Mouse (Mus musculus) kidney, adult 8-10 months (tissue): ENCODE data around the gene Spout1.
A peak's percentile ranks its signal among the peaks of the same experiment; 100 is the strongest.
"Not testable (repeated sequence)": the region's sequence is repeated elsewhere in the genome, so short reads cannot be mapped to it uniquely, and the experiment has no call there.

Experiments
- DNase-seq, 2 experiments: peaks; one replicate each; pipeline ENCODE4 v3.0.0; 2022

The Spout1 gene

DNA sequence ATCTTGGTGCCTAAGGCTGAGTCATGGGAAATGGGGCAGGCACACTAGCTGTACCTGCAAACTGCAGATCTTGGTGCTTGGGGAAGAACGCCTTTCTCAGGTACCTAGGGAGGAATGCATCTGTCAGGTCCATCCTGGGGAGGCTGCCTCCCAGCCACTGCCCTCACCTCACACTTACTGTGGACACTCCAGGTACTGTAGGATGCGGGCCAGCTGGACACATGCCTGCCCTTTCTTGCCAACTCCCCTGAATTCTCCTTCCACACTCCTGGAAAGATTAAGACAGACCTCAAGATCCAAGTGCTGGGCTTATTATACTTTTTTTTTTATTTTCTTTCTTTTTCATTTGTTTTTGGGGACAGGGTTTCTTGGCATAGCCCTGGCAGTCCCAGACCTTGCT is 1.7 kb downstream of the Spout1 start:
- DNase-seq = peak; percentile 53 to 74

DNA sequence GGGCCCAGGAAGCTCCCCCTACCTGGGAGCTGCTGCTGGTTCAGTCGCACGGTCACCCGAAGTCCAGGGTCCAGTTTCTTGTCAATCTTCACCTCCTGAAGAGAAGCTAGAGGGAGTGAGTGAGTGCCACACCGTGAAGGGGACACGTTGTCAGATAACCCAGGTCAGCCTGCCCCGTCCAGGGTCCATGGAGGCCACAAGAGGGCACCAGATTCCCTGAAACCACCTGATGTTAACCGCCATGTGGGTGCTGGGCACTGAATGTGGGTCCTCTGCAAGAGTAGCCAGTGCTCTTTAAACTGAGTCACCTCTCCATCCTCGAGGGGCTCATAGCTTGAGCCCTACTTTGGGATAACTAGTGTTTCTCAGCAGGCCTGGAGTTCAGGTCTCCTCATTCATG is 2.4 kb downstream of the Spout1 start:
- no peak for DNase-seq

DNA sequence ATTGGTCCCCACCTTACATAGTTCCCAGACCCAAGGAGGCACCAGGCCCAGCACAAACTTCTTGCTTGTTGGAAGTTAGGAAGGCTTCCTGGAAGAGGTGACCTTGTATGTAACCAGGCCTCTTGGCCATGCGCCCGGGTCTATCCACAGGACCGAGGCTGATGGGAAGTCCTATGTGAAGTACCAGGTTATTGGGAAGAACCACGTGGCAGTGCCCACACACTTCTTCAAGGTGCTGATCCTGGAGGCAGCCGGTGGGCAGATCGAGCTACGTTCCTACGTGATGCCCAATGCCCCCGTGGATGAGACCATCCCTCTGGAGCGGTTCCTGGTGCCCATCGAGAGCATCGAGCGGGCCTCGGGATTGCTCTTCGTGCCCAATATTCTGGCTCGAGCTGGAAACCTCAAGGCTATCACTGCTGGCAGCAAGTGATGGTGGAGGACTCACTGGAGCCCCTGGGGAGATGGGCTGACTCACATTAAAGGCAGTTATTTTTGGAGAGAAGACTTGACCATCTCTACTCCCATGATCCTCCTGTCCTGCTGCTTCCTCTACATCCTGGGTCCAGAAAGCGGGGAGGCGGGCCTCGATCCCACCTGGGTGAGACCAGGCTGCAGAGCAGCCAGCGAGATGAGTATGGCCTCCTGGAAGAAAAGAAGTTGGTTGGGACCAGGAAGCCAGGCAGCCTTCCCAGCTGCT is 4.6 kb downstream of the Spout1 start:
- DNase-seq = no peak

DNA sequence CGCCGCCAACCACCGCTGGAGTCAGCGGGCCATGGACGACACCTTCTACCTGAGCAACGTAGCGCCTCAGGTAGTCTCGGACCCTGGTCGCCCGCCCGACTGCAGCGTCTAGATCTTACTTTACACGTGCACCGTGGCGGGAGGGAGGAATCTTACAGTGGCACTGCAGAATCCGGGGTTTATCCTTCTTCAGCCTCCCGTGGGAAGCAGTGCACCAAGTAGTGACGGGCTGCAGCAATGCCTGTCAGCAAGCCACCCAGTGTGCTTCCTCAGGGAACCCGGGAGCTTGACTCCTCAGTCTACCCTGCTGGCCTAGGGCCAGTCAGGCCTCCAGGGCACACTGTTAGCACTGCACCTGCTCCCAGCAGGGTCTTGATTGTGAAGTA is 6.3 kb downstream of the Spout1 start:
- no peak for DNase-seq

DNA sequence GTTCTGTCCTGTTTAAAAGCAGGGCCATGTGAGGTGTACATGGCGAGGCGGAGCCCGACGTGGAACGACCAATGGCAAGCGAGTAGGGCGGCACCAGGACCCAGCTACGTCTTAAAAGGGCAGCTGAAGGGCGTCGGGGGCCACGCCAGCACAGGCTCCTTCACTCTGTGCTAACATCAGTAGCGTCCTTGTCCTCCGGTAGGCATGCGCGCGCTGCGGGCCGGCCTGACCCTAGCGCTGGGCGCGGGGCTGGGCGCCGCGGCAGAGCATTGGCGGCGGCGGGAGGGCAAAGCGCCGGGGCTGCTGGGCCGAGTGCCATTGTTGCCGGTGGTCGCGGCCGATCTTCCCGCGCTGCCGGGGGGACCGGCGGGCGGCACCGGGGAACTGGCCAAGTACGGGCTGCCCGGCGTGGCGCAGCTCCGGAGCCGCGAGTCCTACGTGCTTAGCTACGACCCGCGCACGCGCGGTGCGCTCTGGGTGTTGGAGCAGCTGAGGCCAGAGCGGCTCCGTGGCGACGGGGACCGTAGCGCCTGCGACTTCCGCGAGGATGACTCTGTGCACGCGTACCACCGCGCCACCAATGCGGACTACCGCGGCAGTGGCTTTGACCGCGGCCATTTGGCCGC is 6.8 kb downstream of the Spout1 start, which contains the start of gene Endog:
TSS of gene Endog (plus strand) at position 123 of the 626 bp plus-strand sequence.
- DNase-seq = peak; percentile 92

DNA sequence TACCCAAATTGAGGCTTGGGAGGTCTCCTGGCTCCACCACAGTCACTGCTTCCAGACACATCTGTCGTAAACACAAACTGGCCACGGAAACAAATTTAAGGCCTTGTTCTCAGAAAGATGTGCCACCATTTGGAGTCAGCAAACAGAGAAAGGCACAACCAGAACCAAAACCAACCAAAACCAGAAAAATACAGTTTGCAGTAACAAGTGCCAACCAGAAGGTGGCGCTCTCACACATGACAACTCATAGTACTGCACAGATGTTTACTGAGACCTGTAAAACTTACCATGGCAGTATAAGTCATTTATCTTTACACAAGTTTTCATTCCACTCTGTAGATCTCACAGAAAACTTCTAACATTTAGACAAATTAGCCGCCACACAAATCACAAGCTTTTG is 11.6 kb downstream of the Spout1 start:
- DNase-seq = no peak

DNA sequence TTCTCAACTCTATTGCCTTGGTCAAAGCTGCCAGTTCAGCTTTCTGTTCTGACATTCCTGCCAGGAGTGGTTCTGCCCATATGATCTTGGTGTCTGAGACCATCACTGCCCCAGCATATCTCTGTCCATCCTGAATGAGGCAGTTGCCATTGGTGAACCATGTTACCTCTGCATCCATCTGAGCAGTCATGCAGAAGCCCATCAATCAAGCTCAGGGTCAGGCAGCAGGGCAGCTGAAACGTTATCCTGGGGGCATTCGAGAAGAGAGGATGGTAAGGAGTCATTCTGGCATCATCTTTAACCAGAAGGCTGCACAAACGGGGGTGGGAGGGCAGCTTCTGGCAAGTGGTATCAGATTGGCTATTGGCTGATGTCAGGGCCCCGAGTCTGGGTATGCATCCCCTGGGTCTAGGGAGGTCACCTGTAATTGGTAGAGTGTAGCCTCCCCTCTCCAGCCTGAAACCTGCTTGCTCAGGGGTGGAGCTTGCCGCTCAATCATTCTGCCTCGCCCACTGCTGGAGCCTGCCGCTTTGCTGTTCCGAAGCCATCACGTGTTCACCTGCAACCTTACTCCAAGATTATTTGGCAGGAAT is 13.8 kb downstream of the Spout1 start:
- DNase-seq = no peak

DNA sequence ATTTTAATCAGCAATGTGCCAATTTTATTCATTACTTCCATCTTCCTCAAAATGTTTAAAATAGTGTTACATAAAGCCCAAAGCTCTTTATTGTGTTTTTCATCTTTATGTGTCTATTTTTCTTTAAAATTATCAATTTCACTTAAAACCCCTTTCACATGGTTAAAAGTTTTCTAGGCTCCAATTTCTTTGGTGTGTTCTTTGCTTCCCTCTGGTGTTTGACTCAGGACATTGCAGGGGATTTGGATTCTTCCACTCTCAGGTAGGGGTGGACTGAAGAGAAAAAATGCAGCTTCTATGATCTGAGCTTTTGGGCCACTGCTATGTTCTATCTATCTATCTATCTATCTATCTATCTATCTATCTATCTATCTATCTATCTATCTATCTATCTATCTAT is 16.4 kb downstream of the Spout1 start:
- DNase-seq = no peak

DNA sequence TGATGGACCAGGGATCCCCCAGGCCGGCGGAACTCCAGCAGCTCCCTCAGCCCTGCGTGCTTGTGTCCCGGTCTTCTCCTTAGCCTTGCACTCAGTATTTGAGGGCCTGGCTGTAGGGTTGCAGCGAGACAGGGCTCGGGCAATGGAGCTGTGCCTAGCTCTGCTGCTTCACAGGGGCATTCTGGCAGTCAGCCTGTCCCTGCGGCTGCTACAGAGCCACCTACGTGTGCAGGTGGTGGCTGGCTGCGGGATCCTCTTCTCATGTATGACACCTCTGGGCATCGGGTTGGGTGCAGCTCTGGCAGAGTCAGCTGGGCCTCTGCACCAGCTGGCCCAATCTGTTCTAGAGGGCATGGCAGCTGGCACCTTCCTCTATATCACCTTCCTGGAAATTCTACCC is 18.4 kb downstream of the Spout1 start:
- DNase-seq = not testable (repeated sequence)

DNA sequence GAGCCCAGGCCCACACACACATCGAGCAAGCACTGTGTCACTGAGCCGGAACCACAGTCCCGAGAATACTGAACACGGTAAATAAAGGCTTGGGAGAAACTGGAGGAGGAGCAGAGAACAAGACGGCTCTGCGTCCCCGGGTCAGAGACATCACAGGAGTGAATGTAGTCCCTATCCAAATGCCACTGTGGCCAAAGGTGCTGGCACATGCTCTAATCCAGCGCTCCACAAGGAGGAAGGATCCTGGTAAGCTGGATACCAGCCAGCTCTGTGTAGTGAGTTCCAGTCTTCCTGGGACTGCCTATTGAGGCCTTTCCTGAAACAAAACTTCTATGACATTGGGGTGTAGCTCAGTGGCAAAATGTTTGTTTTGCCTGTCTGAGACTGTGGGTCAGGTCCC is 25.6 kb downstream of the Spout1 start:
- DNase-seq = no peak

DNA sequence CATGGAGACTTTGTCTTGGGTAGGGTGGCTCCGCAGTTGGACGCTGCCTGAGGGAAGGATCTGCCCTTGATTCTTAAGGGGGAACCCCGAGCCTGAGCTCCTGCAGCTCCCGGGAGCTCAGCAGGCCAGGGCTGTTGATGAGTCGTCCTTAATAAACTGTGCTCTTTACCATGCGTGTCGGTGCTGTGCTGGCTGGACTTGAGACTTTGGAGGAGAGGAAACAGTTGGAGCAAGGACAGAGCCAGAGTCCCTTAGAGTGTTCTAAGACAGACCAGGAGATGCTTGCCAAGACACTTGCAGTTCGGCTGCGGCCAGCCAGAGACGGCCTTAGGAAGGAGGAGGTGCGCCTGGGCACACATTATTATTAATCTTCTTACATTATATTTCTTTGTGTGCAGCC is 26.4 kb downstream of the Spout1 start:
- peak; percentile 62 to 65 for DNase-seq

DNA sequence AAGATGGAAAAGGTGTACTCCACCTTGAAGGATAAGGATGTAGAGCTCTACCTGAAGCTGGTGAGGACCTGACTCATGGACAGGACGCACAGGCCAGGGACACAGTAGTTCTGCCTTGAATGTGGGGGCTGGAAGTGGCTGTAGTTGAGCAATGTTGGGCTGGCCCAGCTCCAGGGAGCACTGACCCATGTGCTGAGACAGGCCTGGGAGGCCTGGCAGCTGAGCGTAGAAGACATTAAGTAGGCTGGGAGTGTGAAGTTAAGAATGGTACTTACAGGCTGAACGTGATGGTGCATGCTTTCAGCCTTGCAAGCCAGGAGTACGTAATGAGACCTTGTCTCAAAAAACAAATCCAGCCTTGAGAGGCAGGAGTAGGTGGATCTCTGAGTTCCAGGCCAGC is 30.8 kb downstream of the Spout1 start:
- peak; percentile 88 for DNase-seq

DNA sequence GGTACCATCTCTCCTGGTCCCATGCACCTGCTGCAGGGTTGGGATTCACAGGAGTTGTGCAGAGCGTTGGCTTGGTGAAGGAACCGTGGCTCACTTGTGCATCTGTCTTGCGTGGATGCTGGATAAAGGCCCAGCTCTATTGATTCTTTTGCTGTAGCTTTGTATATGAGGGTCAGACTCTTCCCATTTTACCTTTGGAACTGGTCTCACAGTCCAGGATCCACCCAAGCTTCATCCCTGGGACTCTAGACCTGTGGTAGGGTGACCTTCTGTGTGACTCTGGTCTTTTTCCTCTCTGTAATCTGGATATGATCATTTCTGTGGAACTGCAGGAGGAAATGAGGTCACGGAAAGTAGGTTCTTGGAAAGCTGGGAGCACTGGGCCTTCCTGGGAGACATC is 33.8 kb downstream of the Spout1 start:
- DNase-seq = no peak

DNA sequence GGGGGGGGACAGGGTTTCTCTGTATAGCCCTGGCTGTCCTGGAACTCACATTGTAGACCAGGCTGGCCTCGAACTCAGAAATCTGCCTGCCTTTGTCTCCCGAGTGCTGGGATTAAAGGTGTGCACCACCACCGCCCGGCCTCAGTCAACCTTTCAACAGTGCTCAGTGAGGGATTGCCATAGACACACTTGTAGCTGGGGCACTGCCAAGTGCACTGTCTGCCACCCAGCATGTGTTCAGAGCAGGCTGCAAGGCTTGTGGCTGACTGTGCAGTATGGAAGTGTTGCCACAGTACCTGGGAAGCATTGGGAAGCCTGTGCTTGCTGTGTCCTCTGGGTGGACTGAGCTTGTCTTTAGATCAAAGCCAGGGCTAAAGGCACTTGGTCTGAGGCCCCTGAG is 38.2 kb downstream of the Spout1 start:
- peak in 1 of 2 experiments; percentile 40 for DNase-seq

DNA sequence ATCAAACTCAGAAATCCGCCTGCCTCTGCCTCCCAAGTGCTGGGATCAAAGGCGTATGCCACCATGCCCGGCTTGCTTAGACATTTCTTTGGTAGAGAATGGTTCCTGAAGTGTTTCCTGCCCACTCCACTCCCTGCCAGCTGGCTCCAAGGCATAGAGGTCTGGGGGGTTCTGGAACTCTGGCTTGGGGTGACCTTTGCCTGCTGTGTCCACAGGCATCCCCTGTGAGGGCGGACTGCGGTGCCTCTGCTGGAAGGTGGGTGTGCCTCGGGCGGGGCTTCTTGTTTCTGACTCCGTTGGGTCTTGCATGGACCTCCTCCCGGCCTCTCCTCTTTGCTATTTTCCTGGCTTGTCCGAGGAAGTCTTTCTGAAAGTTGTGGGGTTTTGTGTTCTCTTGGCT is 41.8 kb downstream of the Spout1 start:
- DNase-seq = peak; percentile 55 to 59

DNA sequence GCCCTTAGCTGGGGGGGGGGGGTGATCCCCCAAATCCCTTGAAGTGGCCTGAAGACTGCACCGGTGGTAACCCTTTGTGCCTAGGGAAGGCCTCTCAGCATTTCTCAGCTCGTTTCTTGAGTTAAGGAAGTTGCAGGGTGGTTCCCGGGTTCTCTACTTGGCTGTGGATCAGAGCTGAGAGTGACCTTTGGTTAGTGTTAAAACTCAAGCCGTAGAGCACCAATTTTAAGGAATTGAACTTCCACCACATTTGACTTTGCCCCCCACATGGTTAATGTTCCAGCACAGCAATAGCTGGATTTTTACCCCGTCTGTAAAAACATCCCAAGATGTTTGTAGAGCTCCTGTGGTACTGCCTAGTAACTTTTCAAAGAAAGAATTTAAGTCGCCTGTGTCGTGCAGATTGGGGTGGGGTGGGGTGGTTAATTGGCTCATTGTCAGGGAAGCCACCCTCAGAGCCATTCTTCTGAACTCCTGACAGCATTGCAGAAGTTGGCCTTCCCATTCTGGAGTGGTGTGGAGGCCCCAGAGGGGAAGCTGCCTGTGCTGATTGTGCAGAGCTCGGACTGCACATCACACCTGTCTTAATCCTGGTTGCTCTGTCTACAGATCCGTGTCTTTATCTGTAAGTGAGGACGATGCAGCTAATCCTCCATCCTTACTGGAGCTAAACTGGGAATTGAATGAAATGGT is 43.2 kb downstream of the Spout1 start:
- peak; percentile 87 to 89 for DNase-seq

DNA sequence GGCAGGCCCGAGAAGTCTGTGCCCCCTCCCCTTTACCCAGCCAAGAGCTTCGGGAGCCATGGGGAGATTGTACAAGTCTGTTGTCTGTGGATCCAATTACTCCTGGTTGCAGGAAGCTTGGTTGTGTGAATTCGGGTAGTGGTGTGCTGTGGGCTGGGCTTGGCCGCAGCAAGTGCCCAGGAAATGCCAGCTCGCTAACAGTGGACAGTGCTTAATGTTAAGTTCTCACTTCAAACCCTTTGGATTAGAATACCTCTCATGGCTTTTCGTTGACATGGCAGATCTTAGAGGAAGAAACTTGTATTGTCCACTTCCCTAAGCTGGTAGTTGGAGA is 43.9 kb downstream of the Spout1 start:
- no peak for DNase-seq

DNA sequence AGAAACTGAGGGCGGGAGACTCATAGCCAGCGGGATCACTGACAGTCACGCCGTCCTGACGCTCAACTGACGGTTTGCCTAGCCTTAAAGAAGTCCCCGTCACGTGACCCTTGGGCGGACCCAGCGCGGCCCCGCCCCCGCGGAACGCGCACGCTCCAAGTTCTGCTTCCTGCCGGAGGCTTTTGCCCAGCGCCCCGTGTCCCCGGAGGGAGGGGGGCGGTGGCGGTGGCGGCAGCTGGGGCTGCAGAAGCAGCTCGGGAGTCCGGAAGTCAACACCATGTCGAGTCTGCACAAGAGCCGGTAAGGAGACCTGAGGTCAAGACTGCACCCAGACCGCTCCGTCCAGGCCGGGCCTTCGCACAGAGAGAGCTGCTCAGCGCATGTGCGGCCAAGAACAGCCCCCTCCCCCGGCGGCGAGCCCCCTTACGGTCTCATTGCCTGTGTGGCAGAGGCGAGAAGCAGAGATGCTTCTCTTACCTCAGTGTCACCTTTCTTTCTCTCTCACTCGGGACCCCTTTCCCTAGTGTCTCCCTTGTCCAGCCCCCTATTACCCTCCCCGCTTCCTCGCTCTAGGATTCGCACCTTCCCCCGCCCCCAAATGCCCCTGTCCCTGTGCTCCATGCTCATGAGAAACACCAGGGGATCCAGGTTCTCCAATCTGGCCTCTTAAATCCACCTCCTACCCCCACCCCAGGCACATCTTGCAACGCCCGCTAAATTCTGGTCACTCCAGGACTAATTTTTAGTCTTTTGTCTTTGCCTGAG is 44.5 kb downstream of the Spout1 start, which contains the start of gene Tbc1d13:
TSS of gene Tbc1d13 (plus strand) at position 134 of the 765 bp plus-strand sequence.
- peak; percentile 98 to 99 for DNase-seq

DNA sequence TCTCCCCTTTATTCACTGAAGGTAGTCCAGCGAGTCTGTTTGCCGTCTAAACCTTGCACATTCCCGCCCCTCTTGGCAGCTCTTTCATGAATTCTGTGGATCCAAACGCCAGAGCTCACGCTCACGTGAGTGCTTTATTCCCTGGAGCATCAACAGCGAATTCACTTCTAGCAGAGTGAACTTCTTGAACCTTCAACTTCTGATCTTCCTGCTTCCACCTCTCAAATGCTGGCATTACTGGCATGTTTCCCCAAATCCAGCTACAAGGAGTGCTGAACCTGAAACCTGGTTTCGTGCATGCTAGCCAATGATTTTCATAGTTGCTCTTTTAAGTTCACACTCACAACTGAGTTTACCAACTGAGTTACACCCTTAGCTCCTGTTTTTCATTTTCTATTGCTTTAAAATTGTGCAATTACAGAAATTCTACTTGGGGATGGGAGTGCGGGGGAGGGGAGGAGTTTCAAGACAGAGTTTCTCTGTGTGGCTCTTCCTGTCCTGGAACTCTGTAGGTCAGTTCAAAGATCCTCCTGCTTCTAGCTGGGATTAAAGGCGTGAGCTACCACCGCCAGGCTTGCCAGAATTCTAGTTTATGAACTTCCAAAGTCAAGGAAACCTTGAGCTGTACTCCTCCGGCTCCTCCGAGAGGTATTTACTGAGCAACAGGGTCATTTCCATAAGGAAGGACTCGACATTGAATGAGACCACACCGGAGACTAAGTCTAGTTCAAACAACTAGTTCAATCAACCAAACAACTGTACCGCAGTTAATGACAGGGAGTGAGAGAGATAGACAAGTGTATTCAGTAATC is 45.3 kb downstream of the Spout1 start:
- DNase-seq = peak; percentile 90 to 91

DNA sequence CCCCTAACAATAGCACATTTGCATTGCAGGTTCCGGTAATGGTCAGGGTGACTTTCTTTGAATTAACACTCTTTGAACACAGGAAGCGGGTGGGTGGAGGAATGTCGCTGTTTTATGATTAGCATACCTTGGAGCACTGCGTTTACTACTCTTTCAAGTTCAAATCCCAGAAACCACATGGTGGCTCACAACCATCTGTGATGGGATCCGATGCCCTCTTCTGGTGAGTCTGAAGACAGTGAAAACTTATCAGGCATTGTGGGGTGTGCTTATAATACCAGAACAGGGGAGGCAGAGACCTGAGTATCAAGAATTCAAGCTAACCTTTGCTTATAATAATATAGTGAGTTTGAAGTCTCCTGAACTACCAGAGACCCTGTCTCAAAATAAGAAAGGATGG is 47.0 kb downstream of the Spout1 start:
- DNase-seq = not testable (repeated sequence)

DNA sequence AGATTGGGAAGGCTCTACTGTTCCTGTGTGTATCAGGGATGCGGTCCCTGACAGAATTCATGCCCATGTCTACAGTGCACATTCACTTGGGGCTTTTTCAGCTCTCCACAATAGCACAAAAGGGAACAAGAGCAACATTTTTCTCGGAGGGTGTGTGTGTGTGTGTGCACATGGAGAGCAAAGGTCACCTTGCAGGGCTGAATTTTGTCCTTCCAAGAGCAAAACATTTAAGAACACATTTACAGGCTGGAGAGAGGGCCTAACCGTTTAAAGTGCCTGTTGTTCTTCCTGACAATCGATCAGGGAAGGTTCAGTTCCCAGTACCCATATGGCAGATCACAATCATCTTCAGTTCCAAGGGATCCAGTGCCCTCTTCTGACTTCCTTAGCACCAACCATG is 48.1 kb downstream of the Spout1 start:
- DNase-seq = peak; percentile 48 to 62

DNA sequence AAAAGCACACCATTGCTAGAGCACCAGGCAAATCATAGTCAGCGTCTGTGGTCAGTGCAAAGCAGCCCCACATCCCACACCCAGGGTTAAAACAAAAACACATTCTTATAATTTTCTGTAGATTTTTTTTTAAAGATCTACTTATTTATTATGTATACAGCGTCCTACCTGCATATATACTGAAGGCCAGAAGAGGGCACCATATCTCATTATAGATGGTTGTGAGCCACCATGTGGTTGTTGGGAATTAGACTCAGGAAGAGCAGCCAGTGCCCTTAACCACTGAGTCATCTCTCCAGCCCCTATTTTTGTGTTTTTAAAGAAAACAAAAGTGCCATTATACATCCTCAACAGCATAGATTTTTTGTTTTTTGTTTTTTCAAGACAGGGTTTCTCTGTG is 49.5 kb downstream of the Spout1 start:
- DNase-seq = peak; percentile 49 to 51
